Mouse (Mus musculus): Measurements from ENCODE around the gene Lypd6b.

Lypd6b gene

DNA sequence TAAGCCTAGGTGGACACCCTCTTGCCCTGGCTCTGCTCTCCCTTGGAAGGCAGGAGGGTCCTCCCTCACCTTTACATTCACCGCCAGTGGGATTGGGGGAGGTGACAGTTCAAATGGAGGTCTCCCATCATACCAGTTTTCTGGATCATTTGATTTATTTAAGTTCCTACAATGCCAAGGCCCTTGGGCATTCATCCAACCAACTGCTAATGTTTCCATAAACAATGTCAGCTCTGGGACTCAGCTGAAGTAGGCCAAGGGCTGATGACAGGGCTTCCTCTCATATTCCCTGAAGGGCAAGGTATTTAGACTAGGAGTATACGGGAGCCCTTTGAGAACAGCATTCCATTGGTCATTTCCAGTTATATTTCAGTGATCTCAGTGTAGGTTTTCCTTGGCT is 170.0 kb downstream of the Lypd6b start:
- DNase-seq: no peak

- no peak for DNase-seq
Measured at GRCm38 (mm10) chr2:49961991-49962390, 174.5 kb downstream of the Lypd6b start.

- no peak for DNase-seq
Measured at GRCm38 (mm10) chr2:49964899-49965298, 177.4 kb downstream of the Lypd6b start.

GRCm38 (mm10) chr2:49967748-49968147 is 180.3 kb downstream of the Lypd6b start:
- no peak for DNase-seq

DNA sequence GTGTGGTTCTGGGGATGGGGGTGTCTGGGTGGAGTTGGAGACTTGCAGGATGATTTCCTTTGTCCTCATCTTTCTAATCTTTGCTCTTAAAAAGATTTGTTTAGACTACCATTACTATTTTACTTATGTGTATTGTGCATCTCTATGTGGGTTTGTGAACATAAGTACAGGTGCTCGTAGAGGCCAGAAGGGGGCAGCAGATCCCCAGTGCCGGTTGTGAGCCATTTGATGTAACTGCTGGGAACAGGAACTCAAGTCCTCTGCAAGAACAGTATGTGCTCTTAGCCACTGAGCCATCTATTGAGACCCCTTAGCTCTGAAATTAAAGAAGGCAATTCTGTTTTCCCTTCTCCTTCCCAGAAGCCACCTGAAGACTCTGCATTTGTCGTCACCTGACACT is 183.5 kb downstream of the Lypd6b start:
- DNase-seq: no peak

- DNase-seq: no peak
Measured at GRCm38 (mm10) chr2:49978606-49979005, 191.1 kb downstream of the Lypd6b start.

DNA sequence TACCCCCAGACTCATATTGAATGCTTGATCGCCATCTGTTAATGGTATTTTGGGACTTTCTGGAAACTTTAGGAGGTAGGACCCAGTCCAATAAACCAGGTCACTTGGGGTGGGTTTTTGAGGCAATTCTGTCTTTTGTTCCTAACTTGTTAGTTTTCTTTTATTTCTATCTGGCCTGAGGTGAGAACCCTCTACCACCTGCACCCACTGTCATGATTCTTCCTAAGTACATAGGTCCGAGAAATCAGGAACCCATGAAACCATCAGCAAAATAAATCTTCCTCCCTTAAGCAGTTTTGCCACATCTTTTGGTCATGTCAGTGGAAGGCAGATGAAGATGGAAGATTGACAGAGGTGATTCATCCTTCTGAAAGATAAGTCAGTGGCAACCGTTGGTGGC is 192.5 kb downstream of the Lypd6b start:
- DNase-seq: no peak

DNA sequence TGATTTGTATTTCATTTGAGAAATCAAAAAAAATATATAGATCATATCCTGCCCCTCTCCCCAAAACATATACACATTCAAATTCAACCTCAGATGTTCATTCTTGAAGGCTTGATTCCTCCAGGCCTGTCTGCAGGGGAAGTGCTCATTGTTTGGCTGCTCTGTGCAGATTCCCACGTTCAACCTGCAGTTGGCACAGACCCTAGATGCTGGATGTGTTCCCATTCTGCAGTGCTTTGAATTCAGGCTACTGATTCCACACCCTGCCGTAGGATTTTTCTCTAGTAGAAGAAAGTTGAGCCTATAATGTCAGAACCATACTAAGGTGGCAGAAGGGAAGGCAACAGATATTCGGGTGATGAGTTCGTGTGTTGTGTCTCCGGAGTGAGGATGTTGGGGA is 195.5 kb downstream of the Lypd6b start:
- no peak for DNase-seq

GRCm38 (mm10) chr2:49984780-49985179 is 197.3 kb downstream of the Lypd6b start:
- DNase-seq: no peak

- no peak for DNase-seq
Measured at GRCm38 (mm10) chr2:49995841-49996240, 208.4 kb downstream of the Lypd6b start.

DNA sequence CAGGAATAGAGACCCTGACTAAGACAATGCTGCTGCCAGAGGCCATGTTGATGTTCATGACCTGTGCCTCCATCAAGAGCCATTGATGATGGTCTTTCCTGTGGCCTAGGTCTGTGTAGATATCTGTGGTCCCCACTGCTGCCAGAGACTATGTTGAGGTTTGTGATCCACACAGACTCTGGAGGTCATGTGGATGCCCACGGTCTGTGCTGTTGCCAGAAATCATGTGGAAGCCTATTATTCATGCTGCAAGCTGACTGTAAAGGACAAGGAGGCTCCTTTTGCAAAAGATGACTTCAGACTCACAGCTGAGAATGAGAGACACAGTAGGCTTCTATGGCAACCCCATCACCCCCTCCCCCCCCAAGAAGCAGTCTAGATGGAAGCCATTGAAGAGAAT is 209.7 kb downstream of the Lypd6b start:
- no peak for DNase-seq

Measured in cerebellum, adult 9-11 months (tissue).